Mouse (Mus musculus) limb, embryonic 12.5 days (tissue): Measurements from ENCODE around the gene Dst. TPM values are rescaled to one million over a fixed set of nuclear protein-coding genes. Genes with fewer than 3 reads are reported as not detected.

Experiments
- ATAC-seq: fragments of 200-750 bp; cut with Nextera tagmentation; 2 replicates; pipeline ENCODE4 v1.8.0; 2017; ENCODE audit warnings: low read depth, moderate TSS enrichment; ENCODE audit not compliant: insufficient number of reproducible peaks, insufficient read depth, low FRiP score, low TSS enrichment
- H3K27ac ChIP-seq: fragments of 300-500 bp; sonication (generic); 2 replicates; pipeline ENCODE4 v1.5.1; 2016; ENCODE audit warnings: mild to moderate bottlenecking, moderate library complexity
- H3K27me3 ChIP-seq: fragments of 300-500 bp; sonication (generic); 2 replicates; pipeline ENCODE4 v1.6.1; 2016; ENCODE audit warnings: mild to moderate bottlenecking, moderate library complexity
- H3K36me3 ChIP-seq: fragments of 300-500 bp; sonication (generic); 2 replicates; pipeline ENCODE4 v1.6.1; 2016; ENCODE audit warnings: mild to moderate bottlenecking, moderate library complexity
- H3K4me1 ChIP-seq: fragments of 300-500 bp; sonication (generic); replicated peaks from 2 replicates; pipeline ENCODE4 v1.6.1; 2016
- H3K4me2 ChIP-seq: fragments of 300-500 bp; sonication (generic); 2 replicates; pipeline ENCODE4 v1.6.1; 2016; ENCODE audit warnings: mild to moderate bottlenecking, moderate library complexity
- H3K4me3 ChIP-seq: fragments of 300-500 bp; sonication (generic); replicated peaks from 2 replicates; pipeline ENCODE4 v1.5.1; 2016; ENCODE audit warnings: mild to moderate bottlenecking
- H3K9ac ChIP-seq: fragments of 300-500 bp; sonication (generic); replicated peaks from 2 replicates; pipeline ENCODE4 v1.6.1; 2016; ENCODE audit warnings: mild to moderate bottlenecking, moderate library complexity
- H3K9me3 ChIP-seq: fragments of 300-500 bp; sonication (generic); 2 replicates; pipeline ENCODE4 v1.6.1; 2016; ENCODE audit warnings: mild to moderate bottlenecking, moderate library complexity
- WGBS: fragments of 180-500 bp; shearing (Covaris S2); methylation state at CpG from one replicate; pipeline ENCODE4 v1.1.7; 2016; 5-methylcytosine and 5-hydroxymethylcytosine counted together
- polyA plus RNA-seq: library from polyadenylated mRNA; unstranded; fragments of >200 nt; fragmentation: Nextera tagmentation; extraction: Ambion mirVana; gene quantifications from 2 replicates; pipeline ENCODE4 v1.2.1, GENCODE M21; 2016

Gene Dst
- polyA plus RNA-seq, 1 experiment from 2014 or later: 25.5 TPM

DNA sequence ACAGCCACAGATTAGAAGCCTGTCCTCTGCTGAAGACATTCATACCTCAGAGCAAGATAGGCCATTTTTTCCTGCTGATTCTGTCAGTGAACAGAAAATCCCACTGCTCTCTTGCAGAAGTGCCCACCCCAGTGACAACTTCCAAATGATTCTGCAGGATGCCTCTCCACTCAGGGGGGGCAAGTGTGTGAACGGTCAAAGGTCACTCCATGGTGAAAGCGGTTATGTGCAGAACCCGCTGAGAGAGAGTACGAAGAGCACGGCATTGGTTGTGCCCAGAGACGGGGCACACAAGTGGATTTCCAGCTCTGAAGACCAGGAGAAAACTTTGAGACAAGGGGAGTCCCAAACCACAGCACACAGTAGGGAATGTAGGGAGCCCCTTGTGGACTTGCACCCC, 330.2 kb downstream of the Dst start:
- Histone ChIP-seq H3K4me3 (no peak overlapping the region), H3K4me1 (peaks cover 14% of the 10 kb centered on the region), H3K9ac (no peak overlapping the region), H3K4me2 (no peak overlapping the region), H3K9me3 (no peaks in the 10 kb centered on the region), H3K27me3 (peaks cover 16% of the 10 kb centered on the region), H3K27ac (no peak overlapping the region), H3K36me3 (peaks cover 12% of the 10 kb centered on the region; the same call in 1 of the 2 replicates)
- ATAC-seq: no peak
- 93% methylated on average over 6 of the region's 6 CpGs for WGBS

DNA sequence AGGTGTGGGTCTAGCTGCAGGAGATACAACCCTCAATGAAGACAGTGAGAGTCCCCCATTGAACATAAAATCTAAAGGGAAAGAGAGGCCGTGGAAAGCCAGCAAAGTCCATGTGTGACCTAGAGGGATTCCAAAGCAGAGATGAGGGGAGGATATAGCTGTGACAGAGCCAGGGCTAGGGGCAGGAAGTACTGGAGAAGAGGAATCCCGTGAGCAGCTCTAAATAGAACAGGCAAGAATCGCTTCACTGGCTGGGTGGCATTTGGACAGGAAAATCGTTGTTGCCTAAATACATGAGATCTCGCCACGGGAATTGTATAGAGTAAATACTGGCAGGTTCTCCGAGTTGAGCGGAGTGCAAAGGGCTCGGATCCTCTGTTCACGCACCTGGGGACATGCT, 336.7 kb downstream of the Dst start:
- ATAC-seq: no peak
- Histone ChIP-seq H3K9ac (no peak overlapping the region), H3K9me3 (no peaks in the 10 kb centered on the region), H3K27ac (no peak overlapping the region), H3K27me3 (no peaks in the 10 kb centered on the region), H3K4me1 (no peaks in the 10 kb centered on the region), H3K36me3 (peaks cover 42% of the 10 kb centered on the region), H3K4me2 (no peak overlapping the region), H3K4me3 (no peak overlapping the region)
- WGBS: 92% methylated on average over 10 of the region's 10 CpGs

DNA sequence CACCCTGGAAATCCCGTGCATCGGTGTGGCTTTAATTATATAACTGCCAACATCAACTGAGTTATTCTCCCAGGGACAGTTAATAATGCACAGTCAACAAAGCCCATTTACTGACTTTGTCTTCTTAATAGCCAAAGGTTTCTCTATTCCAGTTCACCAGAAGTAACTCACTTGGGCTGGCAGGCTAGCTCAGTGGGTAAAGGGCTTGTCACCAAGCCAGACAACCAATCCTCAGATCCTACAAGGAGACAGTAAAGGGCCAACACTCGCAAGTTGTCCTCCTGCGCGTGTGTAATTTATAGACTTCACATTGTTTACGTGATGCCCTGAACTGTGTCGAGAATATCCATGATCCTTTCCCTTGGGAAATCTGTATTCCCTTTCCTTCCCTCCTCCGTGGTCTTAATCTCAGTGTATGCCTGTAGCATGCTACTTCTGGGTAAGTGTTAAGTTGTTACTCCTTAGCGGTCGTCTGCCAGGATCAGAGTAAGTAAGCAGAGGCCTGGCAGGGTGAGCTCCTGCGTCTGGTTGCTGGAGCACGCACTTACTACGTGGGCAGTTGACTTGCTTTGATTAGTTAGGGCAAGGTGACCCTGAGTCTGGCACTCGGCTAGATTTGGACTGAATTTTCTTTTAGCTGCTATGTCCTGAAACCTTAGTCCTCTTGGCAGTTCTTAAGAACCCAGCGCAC, 338.1 kb downstream of the Dst start:
- Histone ChIP-seq H3K27ac (no peak overlapping the region), H3K9me3 (no peaks in the 10 kb centered on the region), H3K4me1 (no peaks in the 10 kb centered on the region), H3K36me3 (peaks cover 52% of the 10 kb centered on the region), H3K4me2 (no peak overlapping the region), H3K27me3 (no peaks in the 10 kb centered on the region), H3K4me3 (no peak overlapping the region), H3K9ac (no peak overlapping the region)
- no peak for ATAC-seq
- 80% methylated on average over 15 of the region's 15 CpGs for WGBS

GRCm38 (mm10) chr1:34246642-34246987, 338.6 kb downstream of the Dst start:
- Histone ChIP-seq H3K27me3 (no peaks in the 10 kb centered on the region), H3K9ac (no peak overlapping the region), H3K4me3 (no peak overlapping the region), H3K9me3 (no peaks in the 10 kb centered on the region), H3K4me1 (no peaks in the 10 kb centered on the region), H3K4me2 (no peak overlapping the region), H3K27ac (no peak overlapping the region), H3K36me3 (peaks cover 55% of the 10 kb centered on the region)
- 94% methylated on average over 8 of the region's 8 CpGs for WGBS
- no peak for ATAC-seq

GRCm38 (mm10) chr1:34251137-34251536, 343.1 kb downstream of the Dst start:
- no peaks in the 10 kb centered on the region for H3K9me3 ChIP-seq
- no peak overlapping the region for H3K4me3 ChIP-seq
- WGBS: 84% methylated on average over 13 of the region's 13 CpGs
- H3K27me3 ChIP-seq: no peaks in the 10 kb centered on the region
- no peaks in the 10 kb centered on the region for H3K4me1 ChIP-seq
- H3K36me3 ChIP-seq: peaks cover 59% of the 10 kb centered on the region
- ATAC-seq: no peak
- no peak overlapping the region for H3K27ac ChIP-seq
- H3K4me2 ChIP-seq: no peak overlapping the region
- H3K9ac ChIP-seq: no peak overlapping the region

DNA sequence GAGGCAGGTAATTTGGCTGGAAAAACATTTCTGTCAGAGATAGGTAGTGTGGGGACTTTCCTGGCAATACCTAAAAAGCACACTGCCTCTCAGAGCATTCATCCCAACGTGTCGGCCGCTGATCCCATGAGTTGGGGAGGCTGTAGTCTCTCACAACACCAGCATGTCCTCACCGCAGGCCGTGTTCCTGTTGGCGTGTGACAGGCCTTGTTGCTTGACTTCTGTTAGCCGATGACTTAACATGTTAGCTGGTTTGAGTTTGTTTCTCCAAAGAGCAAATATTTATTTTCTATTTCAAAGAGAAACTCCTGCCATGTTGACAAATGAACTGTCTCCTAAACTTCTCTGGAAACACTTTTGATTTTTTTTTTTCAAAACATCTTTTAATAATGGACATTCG, 344.2 kb downstream of the Dst start:
- Histone ChIP-seq H3K9me3 (no peaks in the 10 kb centered on the region), H3K4me3 (no peak overlapping the region), H3K9ac (no peak overlapping the region), H3K4me1 (no peaks in the 10 kb centered on the region), H3K27ac (no peak overlapping the region), H3K4me2 (no peak overlapping the region), H3K27me3 (no peaks in the 10 kb centered on the region), H3K36me3 (peaks cover 61% of the 10 kb centered on the region)
- no peak for ATAC-seq
- WGBS: 96% methylated on average over 8 of the region's 8 CpGs

- peaks cover 67% of the 10 kb centered on the region for H3K36me3 ChIP-seq
- no peak overlapping the region for H3K27ac ChIP-seq
- H3K9me3 ChIP-seq: no peaks in the 10 kb centered on the region
- no peaks in the 10 kb centered on the region for H3K27me3 ChIP-seq
- H3K4me3 ChIP-seq: no peak overlapping the region
- no peak overlapping the region for H3K4me2 ChIP-seq
- ATAC-seq: no peak
- 83% methylated on average over 7 of the region's 7 CpGs for WGBS
- no peak overlapping the region for H3K9ac ChIP-seq
- H3K4me1 ChIP-seq: no peaks in the 10 kb centered on the region
These were observed 345.9 kb downstream of the Dst start for GRCm38 (mm10) chr1:34253876-34254275.

DNA sequence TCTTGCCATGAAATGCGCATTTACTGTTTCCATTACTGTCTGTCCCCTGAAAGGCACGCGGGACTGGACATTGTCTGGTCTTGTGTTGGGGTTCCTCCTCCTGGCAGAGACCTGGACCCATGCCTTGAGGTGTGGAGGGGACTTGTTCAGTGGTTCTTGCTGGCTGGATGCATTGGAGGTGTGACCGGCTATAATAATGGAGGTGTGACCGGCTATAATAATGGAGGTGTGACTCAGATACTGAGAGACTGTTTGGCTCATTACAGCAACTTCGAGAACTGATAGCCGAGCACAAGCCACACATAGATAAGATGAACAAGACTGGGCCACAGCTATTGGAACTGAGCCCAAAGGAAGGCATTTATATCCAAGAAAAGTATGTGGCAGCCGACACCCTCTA, 351.9 kb downstream of the Dst start:
- Histone ChIP-seq H3K4me2 (no peak overlapping the region), H3K4me3 (no peak overlapping the region), H3K27me3 (no peaks in the 10 kb centered on the region), H3K9me3 (no peaks in the 10 kb centered on the region), H3K36me3 (peaks cover 69% of the 10 kb centered on the region), H3K27ac (no peak overlapping the region), H3K9ac (no peak overlapping the region), H3K4me1 (no peaks in the 10 kb centered on the region)
- 93% methylated on average over 8 of the region's 8 CpGs for WGBS
- no peak for ATAC-seq

- peaks cover 80% of the 10 kb centered on the region for H3K36me3 ChIP-seq
- H3K4me3 ChIP-seq: no peak overlapping the region
- no peak overlapping the region for H3K9ac ChIP-seq
- H3K27me3 ChIP-seq: no peaks in the 10 kb centered on the region
- H3K4me2 ChIP-seq: no peak overlapping the region
- no peaks in the 10 kb centered on the region for H3K4me1 ChIP-seq
- H3K9me3 ChIP-seq: no peaks in the 10 kb centered on the region
- no peak overlapping the region for H3K27ac ChIP-seq
- WGBS: 87% methylated on average over 12 of the region's 12 CpGs
- no peak for ATAC-seq
These were observed 353.0 kb downstream of the Dst start for GRCm38 (mm10) chr1:34261011-34261410.

DNA sequence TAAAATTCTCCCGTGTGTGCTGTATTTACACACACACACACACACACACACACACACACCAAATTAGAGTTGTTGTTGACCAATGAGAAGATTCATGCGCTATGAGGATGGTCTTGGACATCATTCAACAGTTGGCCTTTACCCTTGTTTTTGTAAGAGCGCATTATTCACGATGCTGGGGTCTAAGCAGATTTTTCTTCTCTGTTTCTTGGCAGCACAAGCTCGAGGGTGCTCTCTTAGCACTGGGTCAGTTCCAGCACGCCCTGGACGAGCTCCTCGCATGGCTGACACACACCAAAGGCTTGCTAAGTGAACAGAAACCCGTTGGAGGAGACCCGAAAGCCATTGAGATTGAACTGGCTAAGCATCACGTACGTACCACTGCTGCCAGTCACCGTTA, 360.5 kb downstream of the Dst start:
- H3K9ac ChIP-seq: no peak overlapping the region
- H3K4me3 ChIP-seq: no peak overlapping the region
- no peak overlapping the region for H3K27ac ChIP-seq
- no peak overlapping the region for H3K4me2 ChIP-seq
- no peaks in the 10 kb centered on the region for H3K4me1 ChIP-seq
- H3K27me3 ChIP-seq: no peaks in the 10 kb centered on the region
- H3K9me3 ChIP-seq: no peaks in the 10 kb centered on the region
- ATAC-seq: no peak
- H3K36me3 ChIP-seq: peaks cover 85% of the 10 kb centered on the region
- 93% methylated on average over 13 of the region's 13 CpGs for WGBS

GRCm38 (mm10) chr1:34269578-34269977, 361.6 kb downstream of the Dst start:
- no peak overlapping the region for H3K4me3 ChIP-seq
- no peak overlapping the region for H3K4me2 ChIP-seq
- H3K9ac ChIP-seq: no peak overlapping the region
- WGBS: 92% methylated on average over 11 of the region's 11 CpGs
- no peaks in the 10 kb centered on the region for H3K27me3 ChIP-seq
- H3K27ac ChIP-seq: no peak overlapping the region
- no peak for ATAC-seq
- H3K4me1 ChIP-seq: no peaks in the 10 kb centered on the region
- H3K36me3 ChIP-seq: peaks cover 77% of the 10 kb centered on the region
- H3K9me3 ChIP-seq: no peaks in the 10 kb centered on the region

DNA sequence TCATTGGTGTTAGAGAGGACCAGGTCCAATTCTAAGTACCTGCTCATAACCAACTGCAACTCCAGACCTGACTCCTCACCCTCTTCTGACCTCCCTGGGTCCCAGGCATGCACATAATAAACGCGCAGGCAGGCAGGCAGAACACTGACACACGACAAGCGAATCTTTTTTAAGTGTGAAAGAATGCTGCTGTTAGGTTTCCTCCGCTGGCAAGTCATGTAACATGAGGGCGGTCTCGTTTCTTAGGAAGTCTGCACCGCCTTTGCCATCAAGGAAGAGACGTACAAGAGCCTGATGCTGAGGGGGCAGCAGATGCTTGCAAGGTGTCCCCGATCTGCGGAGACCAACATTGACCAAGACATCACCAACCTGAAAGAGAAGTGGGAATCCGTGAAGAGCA, 365.9 kb downstream of the Dst start:
- H3K4me1 ChIP-seq: no peaks in the 10 kb centered on the region
- H3K4me3 ChIP-seq: no peak overlapping the region
- 91% methylated on average over 12 of the region's 12 CpGs for WGBS
- ATAC-seq: no peak
- H3K27me3 ChIP-seq: no peaks in the 10 kb centered on the region
- H3K9me3 ChIP-seq: no peaks in the 10 kb centered on the region
- H3K9ac ChIP-seq: no peak overlapping the region
- no peak overlapping the region for H3K27ac ChIP-seq
- no peak overlapping the region for H3K4me2 ChIP-seq
- peaks cover 84% of the 10 kb centered on the region for H3K36me3 ChIP-seq
